Mouse (Mus musculus) naive thymus-derived CD4-positive, alpha-beta T cell, adult 2 months (primary cell): ENCODE measurements at regions not wholly inside any gene's neighbourhood (a gene's known extent, or its start where the extent isn't known, plus 50 kb on each side); places are given as distances from the start of the nearest gene placed in this dataset.

ENCODE experiments used
- DNase-seq: peaks from one replicate; pipeline ENCODE4 v3.0.0-alpha.2; 2011; ENCODE audit warnings: low read depth

DNA sequence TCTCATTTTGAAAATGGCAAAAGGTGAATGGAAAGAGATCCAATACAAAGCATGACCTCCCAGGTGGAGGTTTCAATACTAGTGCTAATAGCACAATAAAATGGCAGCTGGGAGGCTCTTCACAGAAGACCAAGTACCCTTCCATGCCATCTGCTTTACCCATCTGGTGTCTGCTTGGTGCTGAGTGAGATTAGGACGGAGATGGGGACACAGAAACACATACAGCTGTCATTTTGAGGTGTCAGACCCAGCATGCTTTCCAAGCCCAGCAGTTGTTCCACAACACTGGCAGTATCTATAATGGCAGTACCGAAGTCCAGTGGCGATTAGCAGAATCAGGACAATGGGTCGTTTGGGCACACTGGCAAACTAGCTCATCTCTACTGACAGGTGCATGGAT lies 118.9 kb upstream of the 1700064H15Rik start:
- no peak for DNase-seq

DNA sequence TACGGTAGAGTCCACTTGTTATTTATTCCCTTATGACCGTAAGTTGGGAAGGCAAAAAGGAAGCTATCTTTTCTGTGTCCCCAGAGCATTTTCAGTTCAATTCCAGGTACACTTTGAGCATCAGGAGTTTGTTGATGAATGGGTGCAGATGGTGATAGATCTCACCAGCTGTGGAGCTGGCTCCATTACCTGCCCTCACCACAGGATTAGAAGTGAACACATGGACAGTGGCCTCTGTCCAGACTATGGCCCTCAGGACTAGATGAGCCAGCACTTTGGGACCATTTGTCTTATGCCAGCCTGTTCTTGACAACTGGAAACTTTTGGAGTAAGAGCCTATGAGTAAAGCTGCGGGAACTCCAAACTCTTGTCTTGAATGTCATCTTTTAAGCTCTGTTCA lies 123.5 kb upstream of the 1700064H15Rik start:
- no peak for DNase-seq

DNA sequence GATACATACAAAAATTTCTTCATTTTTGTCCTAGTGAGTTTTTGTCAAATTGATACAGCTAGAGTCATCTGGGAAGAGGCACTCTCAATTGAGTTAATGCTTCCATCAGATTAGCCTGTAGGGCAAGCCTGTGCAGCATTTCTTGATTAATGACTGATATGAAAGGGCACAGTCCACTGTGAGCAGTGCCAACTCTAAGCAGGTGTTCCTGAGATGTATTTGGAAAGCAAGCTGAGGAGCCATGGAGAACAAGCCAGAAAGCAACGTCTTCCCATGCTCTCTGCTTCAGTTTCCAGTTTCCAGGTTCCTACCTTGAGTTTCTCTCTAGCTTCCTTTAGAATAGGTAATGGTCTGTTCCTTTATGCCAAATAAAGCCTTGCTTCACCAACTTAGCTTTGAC lies 125.5 kb upstream of the 1700064H15Rik start:
- DNase-seq: no peak

DNA sequence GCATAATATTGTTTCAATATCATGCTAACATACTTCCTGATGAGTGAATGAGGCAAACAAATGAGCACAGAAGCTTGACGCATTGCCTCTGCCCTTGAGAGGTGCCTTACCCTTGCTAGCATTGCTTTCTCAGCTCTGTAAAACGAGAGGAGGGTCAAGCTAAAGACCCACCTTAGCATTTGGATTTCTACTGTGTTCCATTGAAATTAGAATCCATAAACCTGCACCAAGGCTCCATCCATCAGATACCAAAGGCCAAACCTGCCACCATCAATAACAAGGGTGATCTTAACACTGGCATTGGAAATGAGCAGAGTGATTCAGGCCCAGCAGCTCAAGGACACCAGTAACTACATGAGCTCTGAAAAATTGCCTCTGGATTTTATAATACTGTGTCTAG lies 126.2 kb upstream of the 1700064H15Rik start:
- no peak for DNase-seq

DNA sequence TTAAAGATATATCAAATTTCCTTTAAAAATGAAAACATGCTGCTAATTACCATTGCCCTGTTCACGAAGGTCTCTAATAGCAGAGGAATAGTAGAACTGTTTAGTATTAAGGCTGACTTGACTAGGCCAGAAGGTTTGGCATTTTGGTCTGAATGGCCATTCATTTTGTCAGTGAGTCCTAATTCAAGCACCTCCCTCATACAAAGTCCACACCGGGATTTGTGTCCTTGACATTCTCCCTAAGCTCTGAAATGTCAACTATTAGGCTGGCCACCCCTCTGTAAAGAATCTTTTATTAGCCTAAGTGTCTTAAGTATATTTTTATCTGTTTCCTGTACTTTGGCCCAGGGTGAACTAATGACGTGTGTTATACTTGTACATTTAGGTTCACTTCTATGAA lies 126.7 kb upstream of the 1700064H15Rik start:
- DNase-seq: no peak

DNA sequence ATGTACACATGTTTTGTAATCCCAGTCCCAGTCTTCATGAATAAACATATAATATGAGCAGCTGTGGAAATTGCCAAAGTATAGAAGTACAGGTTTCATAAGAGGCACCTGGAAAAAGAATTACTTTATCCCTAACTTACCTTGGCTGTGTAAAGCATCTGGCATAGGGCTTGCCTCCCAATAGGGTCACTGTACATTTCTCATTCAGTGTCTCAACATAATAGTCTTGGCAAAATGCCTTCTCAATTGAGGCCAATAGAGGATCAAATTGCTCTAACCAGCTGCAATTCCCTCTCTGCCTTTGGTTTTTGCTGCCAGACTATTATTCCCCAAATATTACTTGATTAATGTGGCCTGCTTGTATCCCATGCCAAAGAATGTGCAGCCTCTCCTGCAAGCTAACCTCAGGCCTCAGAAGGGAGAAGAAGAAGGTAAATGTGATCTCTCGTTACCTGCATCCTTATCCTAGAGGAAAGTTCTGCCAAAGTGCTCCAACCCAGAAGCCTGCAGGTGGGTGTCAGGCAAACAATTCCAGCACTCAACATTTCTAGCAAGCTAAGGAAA lies 158.2 kb upstream of the Cp start:
- DNase-seq: no peak

DNA sequence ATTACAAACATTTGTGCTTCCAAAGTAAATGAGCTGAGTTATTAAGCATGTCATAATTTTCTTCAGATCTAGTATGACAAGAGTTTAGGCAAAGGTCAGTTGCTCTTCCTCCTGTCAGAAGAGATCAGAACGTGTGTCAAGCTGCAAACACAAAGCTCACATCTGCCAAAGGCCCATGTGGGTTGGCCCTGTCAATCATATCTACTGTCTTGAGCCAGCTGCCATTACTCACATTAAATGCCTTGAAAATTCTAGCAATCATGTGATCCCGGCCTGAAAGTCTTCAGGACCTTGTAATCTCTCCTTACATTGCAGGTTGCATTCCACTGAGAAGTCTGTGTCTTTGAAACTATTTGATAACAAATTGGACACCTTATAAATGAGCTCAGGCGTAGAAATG lies 146.8 kb upstream of the Cp start:
- DNase-seq: no peak

DNA sequence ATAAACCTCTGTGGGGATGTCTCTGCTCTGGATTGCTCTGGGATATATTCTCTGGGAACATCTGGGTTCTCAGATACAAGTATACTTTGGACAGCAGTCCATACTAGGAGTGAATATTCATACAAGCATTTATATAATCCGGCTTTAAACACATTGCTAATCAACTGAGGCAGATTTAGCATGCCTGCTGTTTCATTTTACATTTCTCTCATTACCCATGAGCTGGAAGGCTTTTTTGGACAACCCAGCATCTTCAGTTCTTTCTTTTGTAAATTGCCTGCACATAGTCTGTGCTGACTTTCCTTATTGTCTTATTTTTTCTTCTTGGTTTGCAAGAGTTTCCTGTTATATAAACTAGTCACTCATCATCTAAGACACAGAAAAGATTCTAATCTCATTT lies 131.9 kb upstream of the Cp start:
- no peak for DNase-seq

DNA sequence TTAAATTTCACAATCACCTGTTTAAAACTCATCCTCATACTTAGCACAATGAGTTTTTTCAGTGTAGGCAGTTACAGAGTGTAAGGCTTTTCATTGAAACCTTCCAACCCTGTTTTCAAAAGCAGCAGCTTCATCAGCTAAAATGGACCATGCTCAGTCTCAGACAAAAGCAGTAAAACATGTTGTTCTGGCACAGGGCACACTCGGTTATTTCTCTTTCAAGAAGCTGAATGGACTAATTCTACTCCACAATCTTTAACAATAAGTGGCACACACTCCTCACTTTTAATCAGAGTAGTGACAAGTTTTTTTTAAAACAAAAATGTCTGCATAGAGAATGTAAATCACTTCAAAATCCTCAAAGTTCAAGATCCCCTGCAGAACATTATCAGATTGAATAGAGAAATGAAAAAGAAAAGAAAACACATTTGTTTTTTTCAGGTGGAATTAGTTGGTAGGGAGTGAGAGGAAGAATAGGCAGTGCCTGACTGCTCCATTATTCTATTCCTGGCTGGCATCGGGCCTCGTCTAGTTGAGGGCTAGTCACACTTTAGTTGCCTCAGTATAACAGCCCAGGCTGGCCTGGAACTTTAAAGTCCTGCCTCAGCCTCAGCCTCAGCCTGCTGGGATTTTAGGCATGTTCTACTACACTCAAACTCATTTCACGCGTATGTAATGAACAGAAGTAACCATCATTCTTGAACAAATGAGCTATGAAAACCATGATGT lies 128.2 kb upstream of the Cp start:
- no peak for DNase-seq

DNA sequence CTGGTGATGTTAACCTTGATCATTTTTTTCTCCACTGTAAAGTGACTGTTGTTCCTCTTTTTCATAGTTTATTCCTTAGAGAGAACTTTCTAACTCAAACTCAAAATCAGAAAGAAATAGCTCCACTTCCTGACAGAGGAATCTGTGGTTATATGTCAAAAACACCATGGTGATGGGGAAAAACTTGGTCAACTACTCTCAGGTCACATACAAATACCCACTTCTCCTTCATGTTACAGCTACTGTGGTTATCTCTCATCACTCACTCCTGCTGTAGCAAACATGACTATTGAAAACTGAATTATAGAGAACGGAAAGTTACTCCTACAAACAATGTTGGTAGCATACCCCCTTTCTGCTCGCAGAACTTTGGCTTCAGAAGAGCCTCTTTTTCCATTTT lies 127.1 kb upstream of the Cp start:
- DNase-seq: no peak

DNA sequence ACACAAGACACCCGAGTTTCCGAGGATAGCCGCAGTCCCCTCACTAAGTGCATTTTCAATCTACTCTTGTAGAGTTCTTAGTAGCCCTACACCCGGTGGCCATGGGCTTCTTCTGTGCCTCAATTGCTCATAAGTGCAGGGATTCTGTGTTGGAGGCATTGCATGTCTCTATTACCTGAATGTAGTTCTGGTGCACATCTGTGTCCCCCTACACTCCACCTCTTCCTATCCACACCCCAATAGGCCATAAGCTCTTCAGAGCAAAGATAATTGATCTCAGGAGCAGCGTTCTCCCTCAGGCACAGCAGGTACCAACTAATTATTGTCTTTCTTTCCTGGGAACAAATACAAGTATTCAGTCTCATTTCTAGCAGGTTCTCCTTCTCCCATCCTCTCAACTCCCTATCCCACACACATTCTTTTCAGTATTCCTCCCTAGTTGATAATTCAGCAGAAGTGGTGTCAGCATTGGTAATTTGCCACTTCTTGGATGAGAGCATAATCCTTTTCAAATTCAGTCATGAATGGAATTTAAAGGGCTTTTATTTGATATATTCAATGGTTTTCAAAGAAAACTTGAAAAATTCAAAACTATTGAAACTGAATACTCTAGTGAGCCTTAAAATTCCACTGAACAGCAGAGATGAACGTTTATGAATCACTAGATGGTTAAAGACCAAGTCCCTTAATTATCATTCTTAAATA lies 108.7 kb upstream of the Cp start:
- no peak for DNase-seq

DNA sequence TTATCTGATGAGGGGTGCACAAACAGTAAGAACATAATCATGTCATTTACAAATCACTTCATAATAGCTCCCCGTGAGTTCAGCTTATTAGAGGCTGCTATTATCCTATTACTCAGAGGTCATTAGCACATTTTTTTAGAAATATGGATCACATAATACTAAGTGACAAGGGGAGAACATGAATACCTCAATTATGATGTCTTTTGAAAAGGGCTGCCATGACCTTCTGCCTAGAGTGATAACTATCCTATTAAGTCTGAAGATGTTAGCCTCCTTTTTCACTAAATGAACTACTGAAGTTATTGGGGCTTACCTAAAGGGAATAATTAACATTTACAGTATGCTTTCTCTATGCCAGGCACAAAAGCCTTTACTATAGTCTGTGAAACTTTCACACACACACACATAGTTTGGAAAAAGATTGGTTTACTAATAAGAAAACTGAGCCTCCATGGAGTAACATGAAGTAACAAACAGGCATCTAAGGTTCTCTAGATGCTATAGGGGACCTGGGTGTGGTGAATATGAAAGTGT lies 108.1 kb upstream of the Cp start:
- no peak for DNase-seq

DNA sequence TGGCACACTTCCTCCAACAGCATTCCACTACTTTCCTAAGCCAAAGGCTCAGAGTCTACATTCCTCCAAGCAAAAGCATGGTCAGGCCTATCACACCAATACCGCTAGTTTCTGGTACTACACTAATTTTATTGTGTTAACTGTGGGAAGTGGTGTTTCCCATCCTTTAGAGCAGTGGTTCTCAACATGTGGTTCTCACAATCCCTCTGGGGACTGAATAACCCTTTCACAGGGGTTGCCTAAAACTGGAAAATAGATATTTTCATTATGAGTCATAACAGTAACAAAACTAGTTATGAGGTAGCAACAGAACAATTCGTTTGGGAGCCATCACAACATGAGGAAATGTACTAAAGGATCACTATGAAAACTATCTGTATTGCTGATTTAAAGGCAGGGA lies 74.2 kb upstream of the Cp start:
- DNase-seq: no peak

DNA sequence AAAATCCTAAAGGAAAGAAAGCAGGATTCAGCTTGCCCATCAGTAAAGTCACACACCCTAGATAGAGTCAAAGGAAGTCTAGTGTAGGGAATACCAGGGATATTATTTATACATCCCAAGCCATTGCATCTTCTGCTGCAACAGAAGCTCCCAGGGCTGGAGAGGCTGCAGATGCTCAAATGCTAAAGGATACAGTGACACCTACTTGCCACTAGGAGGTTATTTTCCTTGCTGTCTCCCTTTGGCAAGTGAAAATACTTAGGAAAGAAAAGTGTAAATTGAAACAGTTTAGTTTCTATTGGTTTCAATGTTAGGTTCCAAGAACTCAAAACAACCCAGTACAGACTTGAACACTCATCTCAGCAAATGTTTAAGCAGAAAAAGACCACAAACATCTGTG lies 68.4 kb upstream of the Cp start:
- DNase-seq: no peak

DNA sequence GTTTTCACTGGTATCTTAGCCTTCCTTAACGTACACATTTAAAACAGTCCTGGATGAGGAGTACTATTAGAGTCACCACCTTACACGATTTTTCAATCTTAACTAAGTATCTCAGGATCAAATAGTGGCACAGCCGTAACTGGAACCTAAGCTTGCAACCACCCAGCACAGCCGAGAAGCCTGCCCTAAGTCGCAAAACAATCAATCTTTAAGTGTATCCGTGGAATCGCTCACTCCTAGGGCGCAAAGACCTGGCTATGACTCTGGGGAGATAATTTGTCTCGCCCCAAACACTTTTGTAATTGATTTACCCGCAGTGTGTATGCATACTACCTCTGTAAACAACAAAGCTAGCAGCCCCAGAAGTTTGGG lies 62.6 kb upstream of the Cp start:
- no peak for DNase-seq

DNA sequence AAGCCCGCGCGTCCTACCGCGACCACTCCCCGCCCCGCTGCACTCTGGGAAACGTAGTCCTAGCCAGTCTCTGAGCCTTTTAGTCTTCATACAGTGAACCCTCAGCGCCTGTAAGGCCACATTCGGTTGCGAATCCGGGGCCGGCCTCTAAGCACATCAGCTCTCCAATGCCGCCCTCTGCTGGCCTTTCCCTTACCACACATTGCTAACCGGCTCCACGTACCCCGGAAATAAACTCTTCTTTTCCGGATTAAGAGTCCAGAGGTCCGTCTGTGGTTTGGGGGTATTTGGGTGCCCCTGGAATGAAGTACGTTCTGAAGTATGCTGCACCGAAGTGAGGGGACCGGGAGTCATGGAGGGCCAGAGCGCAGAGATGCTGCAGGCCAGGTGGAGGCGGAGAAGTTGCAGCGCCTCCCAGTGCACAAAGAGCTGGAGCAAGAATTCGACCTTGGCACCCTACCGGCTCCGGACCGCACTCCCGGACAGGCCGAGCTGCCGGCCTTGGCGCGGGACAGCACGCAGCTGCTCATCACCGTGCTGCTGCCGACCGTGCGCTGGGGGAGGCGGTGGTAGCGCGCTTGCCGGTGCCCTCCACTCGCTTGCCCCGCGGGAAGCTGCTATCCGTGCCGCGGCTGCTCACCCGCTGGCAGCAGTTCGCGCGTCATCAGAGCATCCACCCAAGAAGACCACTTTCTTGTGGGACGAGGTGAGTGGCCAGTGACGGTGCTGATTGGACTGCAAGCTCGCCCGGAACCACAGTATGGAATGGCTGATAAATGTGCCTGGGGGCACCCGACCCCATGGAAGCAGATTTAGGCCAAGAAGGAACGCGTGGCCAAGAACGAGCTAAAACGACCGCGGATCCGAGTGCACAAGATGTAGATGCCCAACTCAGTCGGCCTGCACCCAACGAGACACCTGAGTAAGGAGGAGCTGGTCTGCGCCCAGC lies 62.0 kb upstream of the Cp start:
- peak; percentile 94 for DNase-seq

DNA sequence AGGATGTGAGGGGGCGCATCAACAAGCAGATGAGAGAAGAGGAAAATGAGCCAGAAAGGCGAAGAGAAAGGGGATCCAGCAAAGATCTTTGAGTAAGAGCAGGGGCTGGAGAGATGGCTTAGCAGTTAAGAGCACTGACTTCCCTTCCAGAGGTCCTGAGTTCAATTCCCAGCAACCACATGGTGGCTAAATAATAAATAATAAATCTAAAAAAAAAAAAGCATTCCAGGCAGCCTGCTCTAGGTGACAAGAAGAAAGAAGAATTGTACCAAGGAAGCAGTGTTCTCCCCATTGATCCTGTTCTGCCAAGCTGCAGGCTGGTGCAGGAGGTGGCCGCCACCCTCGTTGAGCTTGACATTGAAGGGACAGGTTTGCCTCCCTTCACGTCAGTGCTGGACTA lies 61.1 kb upstream of the Cp start:
- no peak for DNase-seq

DNA sequence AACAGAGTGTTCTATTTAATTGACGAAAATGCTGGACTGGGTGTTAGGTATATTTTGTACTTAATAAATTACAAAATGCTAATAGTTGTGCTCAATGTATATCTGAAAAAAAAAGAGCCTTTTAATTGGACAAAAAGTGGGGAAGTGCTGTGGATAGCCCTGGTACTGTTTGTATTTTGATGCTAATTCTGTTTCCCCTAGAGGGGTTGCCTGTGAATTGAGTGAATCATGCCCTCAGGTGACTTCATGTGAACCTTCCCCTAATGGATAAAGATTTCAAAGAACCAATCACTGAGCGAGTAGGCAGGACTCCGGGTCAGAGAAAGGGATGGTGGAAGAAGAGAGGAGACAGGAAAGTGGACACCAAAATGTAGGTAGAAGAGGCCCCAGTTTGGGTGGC lies 59.7 kb upstream of the Cp start:
- DNase-seq: no peak

DNA sequence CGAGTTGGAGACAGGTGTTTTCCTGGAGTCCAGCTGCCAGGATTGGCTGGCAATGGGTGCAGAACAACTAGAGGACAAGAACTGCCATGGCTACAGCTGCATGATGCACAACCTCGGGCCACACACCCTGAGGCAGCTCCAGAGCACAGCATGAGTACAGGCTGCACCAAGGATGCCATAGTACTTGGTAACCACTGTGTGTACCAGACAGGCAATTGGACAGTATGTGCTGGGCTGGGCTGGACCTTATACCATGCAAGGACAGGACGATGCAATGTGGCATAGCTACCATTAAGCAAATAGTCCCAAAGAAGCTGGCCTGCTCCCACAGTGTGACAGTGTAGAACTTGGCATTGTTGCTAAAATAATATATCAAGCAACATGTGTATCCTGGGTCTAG lies 54.6 kb upstream of the Cp start:
- no peak for DNase-seq

DNA sequence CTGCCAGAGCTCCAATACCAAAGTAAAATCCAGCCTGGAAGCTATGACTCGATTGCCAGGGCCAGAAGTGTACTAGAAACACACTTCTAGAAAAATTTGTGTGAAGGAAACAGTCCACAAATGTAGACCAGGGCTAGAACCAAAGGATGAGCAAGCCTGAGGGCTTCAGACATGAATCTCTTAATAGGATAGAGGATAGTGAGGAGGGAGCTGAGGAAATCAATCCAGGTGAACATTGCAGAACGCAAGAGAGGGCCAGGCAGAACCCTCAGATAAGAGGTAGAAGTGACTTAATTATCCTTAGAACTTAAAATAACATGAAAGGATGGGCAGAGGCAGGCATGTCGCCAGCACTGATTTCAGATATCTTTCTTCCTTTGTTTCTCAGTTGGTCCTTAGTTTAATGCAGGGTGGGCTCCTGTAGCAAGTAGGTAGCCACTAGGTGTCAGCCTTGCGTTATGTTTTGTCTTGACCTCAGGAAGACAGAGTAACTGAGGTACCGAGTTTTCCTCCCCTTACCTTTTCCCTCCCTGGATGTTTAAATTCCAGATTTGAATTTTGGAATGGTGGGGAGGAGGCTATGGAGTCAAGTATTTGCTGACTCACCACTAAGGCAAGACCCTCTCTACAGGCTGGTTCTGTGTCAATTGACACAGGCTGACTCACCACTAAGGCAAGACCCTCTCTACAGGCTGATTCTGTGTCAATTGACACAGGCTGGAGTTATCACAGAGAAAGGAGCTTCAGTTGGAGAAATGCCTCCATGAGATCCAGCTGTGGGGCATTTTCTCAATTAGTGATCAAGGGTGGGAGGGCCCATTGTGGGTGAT lies 52.2 kb upstream of the Cp start:
- peak; percentile 67 for DNase-seq
